Mouse (Mus musculus) lung, postnatal 4 days (tissue): ENCODE measurements around the gene Paqr7.
A peak's percentile ranks its signal among the peaks of the same experiment; 100 is the strongest.

ENCODE experiments used
- DNase-seq, 2 experiments: peaks; one replicate each; pipeline ENCODE4 v3.0.0; 2021

Gene Paqr7

GRCm38 (mm10) chr4:134505303-134505789 lies 8.8 kb downstream of the Paqr7 start:
- DNase-seq = no peak

GRCm38 (mm10) chr4:134505966-134506594 lies 9.6 kb downstream of the Paqr7 start:
- no peak for DNase-seq

GRCm38 (mm10) chr4:134506713-134507112 lies 10.2 kb downstream of the Paqr7 start:
- no peak for DNase-seq

GRCm38 (mm10) chr4:134510396-134510795 lies 13.9 kb downstream of the Paqr7 start:
- DNase-seq = no peak

- DNase-seq = peak; percentile 92 to 93
Measured at GRCm38 (mm10) chr4:134510845-134511411, 14.4 kb downstream of the Paqr7 start, which contains the start of gene Aunip. Gene Aunip (plus strand): TSS chr4:134510999.

GRCm38 (mm10) chr4:134511730-134512129 lies 15.2 kb downstream of the Paqr7 start:
- no peak for DNase-seq

GRCm38 (mm10) chr4:134512798-134513197 lies 16.3 kb downstream of the Paqr7 start:
- peak; percentile 82 to 84 for DNase-seq

GRCm38 (mm10) chr4:134514309-134514930 lies 17.9 kb downstream of the Paqr7 start:
- DNase-seq = peak in 1 of 2 experiments; percentile 31

GRCm38 (mm10) chr4:134515614-134516013 lies 19.1 kb downstream of the Paqr7 start:
- DNase-seq = peak; percentile 29 to 56

GRCm38 (mm10) chr4:134516981-134517380 lies 20.5 kb downstream of the Paqr7 start:
- DNase-seq = peak in 1 of 2 experiments; percentile 27

- DNase-seq = no peak
Measured at GRCm38 (mm10) chr4:134517719-134518118, 21.2 kb downstream of the Paqr7 start.

GRCm38 (mm10) chr4:134518541-134518940 lies 22.0 kb downstream of the Paqr7 start:
- DNase-seq = no peak

GRCm38 (mm10) chr4:134519281-134519680 lies 22.8 kb downstream of the Paqr7 start:
- DNase-seq = no peak

- DNase-seq = no peak
Measured at GRCm38 (mm10) chr4:134523447-134523846, 26.9 kb downstream of the Paqr7 start.

GRCm38 (mm10) chr4:134525806-134526205 lies 29.3 kb downstream of the Paqr7 start:
- no peak for DNase-seq

GRCm38 (mm10) chr4:134526220-134526619 lies 29.7 kb downstream of the Paqr7 start:
- DNase-seq = no peak

GRCm38 (mm10) chr4:134532928-134533327 lies 36.4 kb downstream of the Paqr7 start:
- peak; percentile 27 to 33 for DNase-seq

GRCm38 (mm10) chr4:134533421-134533820 lies 36.9 kb downstream of the Paqr7 start:
- DNase-seq = peak in 1 of 2 experiments; percentile 9

GRCm38 (mm10) chr4:134534124-134534886 lies 37.8 kb downstream of the Paqr7 start:
- DNase-seq = peak; percentile 81 to 86

GRCm38 (mm10) chr4:134534932-134535786 lies 38.7 kb downstream of the Paqr7 start, which contains the start of gene Mtfr1l:
Gene Mtfr1l (minus strand): TSS chr4:134535387.
- DNase-seq = peak; percentile 98 to 99

- DNase-seq = peak in 1 of 2 experiments; percentile 19
Measured at GRCm38 (mm10) chr4:134535787-134536151, 39.3 kb downstream of the Paqr7 start.

- DNase-seq = no peak
Measured at GRCm38 (mm10) chr4:134538997-134539580, 42.6 kb downstream of the Paqr7 start.
